Mouse (Mus musculus) embryonic facial prominence, embryonic 10.5 days (tissue): Measurements from ENCODE around the gene Pbx1. TPM values are rescaled to one million over a fixed set of nuclear protein-coding genes. Genes with fewer than 3 reads are reported as not detected.

Experiments
- DNase-seq: peaks from one replicate; pipeline ENCODE4 v3.0.0-alpha.2; 2017; ENCODE audit warnings: low spot score
- H3K27ac ChIP-seq: fragments of 300-500 bp; sonication (generic); replicated peaks from 2 replicates; pipeline ENCODE4 v1.5.1; 2016; ENCODE audit warnings: mild to moderate bottlenecking
- H3K27me3 ChIP-seq: fragments of 300-500 bp; sonication (generic); replicated peaks from 2 replicates; pipeline ENCODE4 v1.6.1; 2016; ENCODE audit warnings: low read depth, mild to moderate bottlenecking; ENCODE audit not compliant: poor library complexity, severe bottlenecking
- H3K36me3 ChIP-seq: fragments of 300-500 bp; sonication (generic); replicated peaks from 2 replicates; pipeline ENCODE4 v1.6.1; 2016; ENCODE audit warnings: mild to moderate bottlenecking, moderate library complexity
- H3K4me1 ChIP-seq: fragments of 300-500 bp; sonication (generic); 2 replicates; pipeline ENCODE4 v1.6.1; 2016
- H3K4me3 ChIP-seq: fragments of 300-500 bp; sonication (generic); 2 replicates; pipeline ENCODE4 v1.5.1; 2016; ENCODE audit warnings: mild to moderate bottlenecking, moderate library complexity
- H3K9me3 ChIP-seq: fragments of 300-500 bp; sonication (generic); 2 replicates; pipeline ENCODE4 v1.6.1; 2016; ENCODE audit warnings: mild to moderate bottlenecking
- WGBS: fragments of 180-500 bp; shearing (Covaris S2); methylation state at CpG from one replicate; pipeline ENCODE4 v1.1.7; 2016; 5-methylcytosine and 5-hydroxymethylcytosine counted together
- polyA plus RNA-seq: library from polyadenylated mRNA; unstranded; fragments of >200 nt; fragmentation: Nextera tagmentation; extraction: Ambion mirVana; gene quantifications from 2 replicates; pipeline ENCODE4 v1.2.1, GENCODE M21; 2016

The Pbx1 gene
- polyA plus RNA-seq, 1 experiment from 2014 or later, result 41.6 TPM

DNA sequence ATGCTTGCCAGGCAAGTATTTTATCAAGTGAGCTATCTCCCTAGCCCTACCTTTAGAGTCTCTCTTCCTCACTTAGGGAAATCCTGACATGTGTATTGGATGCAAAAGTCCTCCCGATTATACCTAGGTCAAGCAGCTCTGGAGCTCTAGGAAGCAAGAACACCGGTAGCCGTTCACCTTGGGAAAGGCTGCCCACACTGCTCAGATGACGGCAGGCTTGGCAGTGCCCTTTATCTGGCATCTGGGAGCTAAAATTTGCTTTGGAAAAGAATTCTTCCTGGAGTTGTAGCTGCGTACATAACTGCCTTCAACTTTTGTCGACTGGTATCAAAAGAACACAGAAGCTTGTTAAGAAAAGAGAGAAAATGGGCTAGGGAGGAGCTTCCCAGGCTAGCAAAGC, 37.5 kb downstream of the Pbx1 start:
- DNase-seq, result no peak
- no peak overlapping the region for H3K4me3 ChIP-seq
- H3K36me3 ChIP-seq, result peaks cover 67% of the 10 kb centered on the region
- H3K27me3 ChIP-seq, result no peaks in the 10 kb centered on the region
- H3K4me1 ChIP-seq, result peaks cover 58% of the 10 kb centered on the region
- H3K9me3 ChIP-seq, result no peaks in the 10 kb centered on the region
- WGBS, result 82% methylated on average over 6 of the region's 6 CpGs
- no peak overlapping the region for H3K27ac ChIP-seq

DNA sequence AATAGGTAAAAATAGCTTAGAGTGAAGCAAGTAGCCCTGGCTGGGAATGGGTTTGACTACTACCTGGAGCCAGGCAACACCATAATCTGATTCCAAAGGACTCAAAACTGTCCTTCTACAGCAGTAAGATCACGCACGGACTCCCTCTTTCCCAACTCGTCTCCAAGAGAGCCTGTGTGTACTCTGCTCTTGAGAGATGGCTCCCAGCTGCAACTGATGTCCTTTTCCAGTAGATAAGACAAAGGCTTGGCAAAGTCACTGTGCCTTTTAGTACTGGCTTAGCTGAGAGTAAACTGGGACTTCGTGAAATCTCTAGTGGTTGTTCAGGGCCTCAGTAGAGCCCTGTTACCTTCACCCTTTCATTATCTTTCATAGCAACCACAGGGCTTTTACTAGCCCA, 38.6 kb downstream of the Pbx1 start:
- H3K9me3 ChIP-seq, result no peaks in the 10 kb centered on the region
- DNase-seq, result no peak
- no peak overlapping the region for H3K4me3 ChIP-seq
- H3K27ac ChIP-seq, result peak overlapping the region; percentile 80
- no peaks in the 10 kb centered on the region for H3K27me3 ChIP-seq
- peaks cover 71% of the 10 kb centered on the region for H3K36me3 ChIP-seq
- WGBS, result 72% methylated on average over 4 of the region's 4 CpGs
- peaks cover 63% of the 10 kb centered on the region for H3K4me1 ChIP-seq

DNA sequence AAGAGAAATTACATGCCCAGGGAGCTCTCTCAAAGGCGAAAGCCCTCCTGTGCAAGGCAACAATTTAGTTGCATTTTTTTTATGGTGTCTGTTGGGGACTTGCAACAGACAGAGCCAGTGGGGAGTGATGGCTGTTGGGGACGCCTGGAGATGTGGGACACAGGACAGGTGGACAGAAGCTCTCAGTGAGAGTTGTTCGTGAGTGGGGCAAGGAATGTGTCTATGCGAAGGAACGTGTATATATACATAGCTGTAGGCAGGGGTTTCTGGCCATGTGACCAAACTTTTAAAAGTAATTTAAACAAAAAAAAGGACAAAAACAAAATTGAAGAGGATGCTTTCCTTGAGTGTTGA, 39.6 kb downstream of the Pbx1 start:
- peaks cover 67% of the 10 kb centered on the region for H3K4me1 ChIP-seq
- WGBS, result 37% methylated on average over 5 of the region's 5 CpGs
- H3K27me3 ChIP-seq, result no peaks in the 10 kb centered on the region
- peaks cover 66% of the 10 kb centered on the region for H3K36me3 ChIP-seq
- no peaks in the 10 kb centered on the region for H3K9me3 ChIP-seq
- H3K27ac ChIP-seq, result peak overlapping the region; percentile 80
- no peak for DNase-seq
- peak overlapping the region; percentile 36; the same call in 1 of the 2 replicates for H3K4me3 ChIP-seq

DNA sequence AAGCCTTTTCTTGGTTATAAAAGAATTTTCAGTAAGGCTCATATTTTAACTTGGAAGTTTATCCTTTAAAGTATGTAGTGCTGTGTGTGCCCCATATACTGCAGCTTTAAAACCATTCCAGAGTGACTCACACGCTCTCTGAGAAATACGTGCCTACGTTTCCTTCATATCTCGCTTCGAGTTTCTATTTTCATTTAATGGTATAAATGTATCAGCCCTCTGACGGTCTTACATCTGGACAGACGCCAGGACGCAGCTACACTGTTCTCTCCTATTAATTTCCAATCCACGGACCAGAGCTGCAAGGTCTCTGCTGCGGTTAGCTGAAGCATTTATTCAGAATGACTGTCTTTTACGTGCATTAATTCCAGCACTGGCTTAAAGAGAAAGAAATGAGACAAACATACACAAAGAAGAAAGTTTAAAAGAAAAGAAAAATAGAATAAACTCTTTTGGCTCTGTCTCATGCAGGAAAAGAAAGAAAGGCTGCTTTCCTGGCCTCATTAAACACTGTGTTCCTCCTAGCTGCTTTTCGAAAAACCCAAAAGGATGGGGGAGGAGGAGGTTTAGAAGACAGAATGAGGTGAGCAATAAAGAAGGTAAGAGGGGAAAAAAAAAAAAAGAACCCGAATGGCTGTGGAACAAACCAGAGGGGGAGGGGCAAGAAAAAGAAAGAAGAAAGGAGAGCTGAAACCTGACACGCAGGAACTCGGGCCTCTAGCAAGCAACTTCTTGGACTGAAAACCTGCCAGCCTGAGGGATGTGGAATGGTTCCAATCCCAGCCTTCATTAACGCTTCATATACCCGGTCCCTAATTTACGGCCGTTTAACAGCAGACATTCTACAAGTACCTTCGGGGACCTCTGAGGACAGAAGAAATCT, 40.2 kb downstream of the Pbx1 start:
- DNase-seq, result peak; percentile 77
- Histone ChIP-seq H3K9me3 (no peaks in the 10 kb centered on the region), H3K4me1 (peaks cover 73% of the 10 kb centered on the region), H3K36me3 (peaks cover 64% of the 10 kb centered on the region), H3K4me3 (peak overlapping the region; percentile 36; the same call in 1 of the 2 replicates), H3K27ac (peak overlapping the region; percentile 80), H3K27me3 (no peaks in the 10 kb centered on the region)
- WGBS, result 34% methylated on average over 20 of the region's 20 CpGs

DNA sequence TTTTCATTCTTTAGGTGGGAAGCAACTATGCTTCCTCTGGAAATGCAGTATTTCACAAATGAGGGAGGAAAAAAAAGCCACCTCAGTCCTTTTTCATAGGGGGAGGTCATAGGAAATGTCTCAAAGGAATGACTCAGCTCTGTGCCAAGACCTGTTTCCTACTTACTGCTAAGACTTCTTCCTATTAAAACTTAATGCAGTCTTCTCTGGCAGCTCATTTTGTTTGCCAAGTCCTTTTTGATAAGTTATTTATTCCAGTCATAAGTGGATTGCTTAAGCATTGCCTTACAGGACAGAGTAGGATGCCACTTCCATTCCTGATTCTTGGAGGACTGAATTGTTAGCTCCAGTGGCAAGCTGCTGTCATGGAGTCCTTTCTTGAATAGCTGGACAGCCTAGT, 41.3 kb downstream of the Pbx1 start:
- Histone ChIP-seq H3K36me3 (peaks cover 56% of the 10 kb centered on the region), H3K27me3 (no peaks in the 10 kb centered on the region), H3K4me3 (no peak overlapping the region), H3K27ac (peak overlapping the region; percentile 7), H3K4me1 (peaks cover 81% of the 10 kb centered on the region), H3K9me3 (no peaks in the 10 kb centered on the region)
- no peak for DNase-seq

DNA sequence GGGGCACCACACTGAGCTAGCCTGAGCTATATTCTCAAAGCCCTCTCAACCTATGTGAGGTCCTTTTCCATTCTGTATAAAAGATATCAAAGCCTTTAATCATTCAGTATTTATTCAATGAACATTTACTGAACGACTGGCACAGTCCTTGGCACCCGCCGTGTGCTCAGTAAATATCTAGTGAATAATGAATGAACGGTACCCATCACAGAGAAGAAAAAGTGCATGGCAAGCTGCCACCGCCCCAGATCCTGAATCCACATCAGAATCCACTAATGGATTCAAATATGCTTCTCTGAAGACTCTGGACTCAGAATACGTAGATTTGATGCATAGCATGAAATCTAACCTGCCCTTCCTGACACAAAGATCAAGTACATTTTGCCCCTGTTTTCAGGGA, 45.9 kb downstream of the Pbx1 start:
- Histone ChIP-seq H3K4me3 (peak overlapping the region; percentile 36; the same call in 1 of the 2 replicates), H3K36me3 (peaks cover 33% of the 10 kb centered on the region), H3K27me3 (no peaks in the 10 kb centered on the region), H3K27ac (peak overlapping the region; percentile 89), H3K4me1 (peaks cover 86% of the 10 kb centered on the region), H3K9me3 (no peaks in the 10 kb centered on the region)
- DNase-seq, result no peak
- 86% methylated on average over 6 of the region's 6 CpGs for WGBS

DNA sequence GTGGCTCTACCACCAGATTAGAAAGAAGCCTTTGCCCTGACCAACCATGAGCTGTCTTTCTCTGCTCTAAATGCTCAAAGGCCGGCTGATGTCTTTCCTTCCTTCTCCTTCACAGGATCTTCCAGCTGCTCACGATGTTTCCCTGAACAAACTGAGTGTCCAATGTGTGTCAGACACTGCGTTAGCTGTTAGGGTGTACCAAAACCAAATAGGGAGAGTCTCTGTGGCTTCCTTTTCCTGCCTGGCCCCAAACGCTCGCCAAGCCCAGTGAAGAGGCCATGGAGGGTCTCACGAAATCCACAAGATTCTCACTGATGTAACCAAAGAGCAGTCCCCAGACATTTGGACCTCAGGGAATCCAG, 47.5 kb downstream of the Pbx1 start:
- H3K27ac ChIP-seq, result peak overlapping the region; percentile 89
- H3K27me3 ChIP-seq, result no peaks in the 10 kb centered on the region
- H3K4me3 ChIP-seq, result peak overlapping the region; percentile 36; the same call in 1 of the 2 replicates
- 17% methylated on average over 6 of the region's 6 CpGs for WGBS
- H3K4me1 ChIP-seq, result peaks cover 88% of the 10 kb centered on the region
- H3K9me3 ChIP-seq, result no peaks in the 10 kb centered on the region
- no peak for DNase-seq
- H3K36me3 ChIP-seq, result peaks cover 17% of the 10 kb centered on the region

DNA sequence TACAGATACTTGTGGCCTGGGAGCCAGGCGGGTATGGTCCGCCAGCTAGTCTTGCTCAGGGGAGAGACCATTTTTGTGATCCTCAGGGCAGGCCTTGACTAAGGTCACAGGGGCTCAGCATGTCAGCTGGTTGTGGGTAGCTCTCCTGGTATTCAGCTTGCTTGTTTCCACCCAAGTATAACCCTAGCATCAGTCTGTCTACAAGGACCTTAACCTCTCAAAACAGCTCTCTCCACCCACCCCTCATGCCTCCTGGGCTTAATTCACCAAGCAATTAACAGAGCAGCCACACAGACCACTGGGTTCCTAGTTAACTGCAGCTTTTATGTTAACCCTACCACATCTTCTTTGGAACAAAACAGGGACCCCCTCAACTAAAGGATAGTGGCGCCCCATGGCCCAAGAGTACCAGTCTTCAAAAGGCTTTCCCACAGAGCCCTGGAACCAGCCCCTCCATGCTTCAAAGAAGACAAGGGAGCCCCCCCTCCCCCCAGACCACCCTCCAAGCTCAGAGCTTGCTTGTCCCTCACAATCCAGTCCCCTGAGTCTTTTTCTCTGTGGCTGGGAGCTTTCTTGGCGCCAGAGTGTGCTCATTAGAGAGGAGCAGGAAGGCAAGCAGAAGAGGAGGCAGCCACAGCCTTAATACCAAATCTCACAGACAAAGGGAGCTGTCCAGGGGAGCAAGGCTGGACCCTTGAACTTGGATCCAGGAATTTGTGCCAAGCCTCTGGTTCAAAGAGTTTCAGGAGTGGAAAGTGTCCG, 48.1 kb downstream of the Pbx1 start:
- Histone ChIP-seq H3K4me3 (peak overlapping the region; percentile 36; the same call in 1 of the 2 replicates), H3K27ac (peak overlapping the region; percentile 89), H3K9me3 (no peaks in the 10 kb centered on the region), H3K36me3 (peaks cover 12% of the 10 kb centered on the region), H3K27me3 (no peaks in the 10 kb centered on the region), H3K4me1 (peaks cover 88% of the 10 kb centered on the region)
- WGBS, result 10% methylated on average over 5 of the region's 5 CpGs
- DNase-seq, result peak; percentile 64

DNA sequence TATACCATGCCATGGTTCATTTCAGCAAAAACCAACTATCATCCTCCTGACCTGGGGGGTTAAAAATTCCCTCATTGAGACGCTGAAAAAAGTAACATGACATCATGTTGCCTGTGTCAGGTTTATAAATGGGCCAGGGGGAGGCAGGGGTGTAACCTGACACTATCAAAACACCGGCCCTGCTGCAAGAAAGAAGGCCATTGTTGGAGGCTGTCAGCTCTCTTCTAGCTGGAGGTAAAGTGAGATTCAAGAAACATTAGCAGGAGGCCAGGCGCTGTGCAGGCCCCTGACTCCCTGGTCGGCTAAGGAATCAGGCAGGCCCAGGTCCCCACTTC, 49.3 kb downstream of the Pbx1 start:
- no peaks in the 10 kb centered on the region for H3K27me3 ChIP-seq
- WGBS, result 1% methylated on average over 4 of the region's 4 CpGs
- peak; percentile 86 for DNase-seq
- peaks cover 98% of the 10 kb centered on the region for H3K4me1 ChIP-seq
- H3K36me3 ChIP-seq, result peaks cover 6% of the 10 kb centered on the region
- peak overlapping the region; percentile 36 for H3K4me3 ChIP-seq
- H3K27ac ChIP-seq, result peak overlapping the region; percentile 89
- H3K9me3 ChIP-seq, result no peaks in the 10 kb centered on the region

DNA sequence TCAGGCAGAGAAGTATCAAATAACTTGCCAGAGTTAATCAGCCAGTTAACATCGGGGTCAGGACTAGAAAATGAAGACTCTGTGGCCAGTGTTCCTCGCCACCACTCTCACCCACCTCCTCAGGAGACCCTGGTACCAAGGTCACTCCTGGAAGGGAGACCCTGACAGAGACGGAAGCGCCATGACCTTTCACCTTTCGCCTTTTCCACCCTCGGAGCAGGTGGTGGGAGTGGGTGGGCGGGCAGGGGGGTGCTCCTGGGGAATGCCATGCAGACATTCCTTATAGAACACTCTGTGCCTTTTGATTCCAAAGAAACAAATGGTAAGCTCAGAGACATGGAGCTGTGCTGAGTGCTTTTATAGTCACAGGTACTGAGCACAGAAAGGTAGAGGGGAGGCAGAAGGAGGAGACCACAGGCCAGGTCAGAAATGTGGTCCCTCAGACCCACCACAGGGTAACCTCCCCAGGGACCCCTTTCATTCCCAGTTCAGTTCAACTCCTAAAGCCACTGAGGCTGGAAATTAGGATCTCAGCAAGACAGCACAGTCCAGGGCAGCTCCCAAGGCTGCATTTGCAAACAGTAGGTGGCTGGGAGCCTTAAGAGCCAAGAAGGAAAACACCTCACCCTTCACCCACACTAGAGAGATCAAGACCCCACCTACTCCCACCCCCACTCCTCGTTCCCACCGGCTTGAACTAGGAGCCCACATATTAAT, 49.8 kb downstream of the Pbx1 start:
- Histone ChIP-seq H3K27ac (peak overlapping the region; percentile 89), H3K36me3 (peaks cover 2% of the 10 kb centered on the region), H3K27me3 (no peaks in the 10 kb centered on the region), H3K9me3 (no peaks in the 10 kb centered on the region), H3K4me1 (peaks cover 98% of the 10 kb centered on the region), H3K4me3 (peak overlapping the region; percentile 36)
- peak; percentile 52 for DNase-seq
- 8% methylated on average over 9 of the region's 9 CpGs for WGBS

DNA sequence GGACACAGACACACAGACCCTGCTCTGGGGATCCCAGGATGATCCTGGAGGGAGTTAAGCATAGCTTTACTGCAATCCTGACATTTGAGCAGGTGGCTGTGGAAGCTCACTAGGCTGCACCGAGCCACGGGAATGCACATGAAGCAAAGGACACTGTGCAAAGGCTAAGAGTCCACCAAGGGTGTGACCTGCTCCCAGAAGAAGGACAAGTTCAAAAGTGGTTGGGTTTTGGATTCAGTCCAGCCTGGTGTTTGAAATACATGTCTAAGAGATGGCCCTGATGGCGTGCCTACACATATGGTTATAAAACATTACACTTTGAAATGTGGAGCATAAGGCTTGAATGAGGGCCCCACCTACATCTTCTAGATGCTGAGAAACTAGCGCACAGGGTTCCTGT, 50.6 kb downstream of the Pbx1 start:
- Histone ChIP-seq H3K27me3 (no peaks in the 10 kb centered on the region), H3K9me3 (no peaks in the 10 kb centered on the region), H3K4me1 (peaks cover 94% of the 10 kb centered on the region), H3K4me3 (peak overlapping the region; percentile 2; the same call in 1 of the 2 replicates), H3K36me3 (no peaks in the 10 kb centered on the region; the same call in 1 of the 2 replicates), H3K27ac (peak overlapping the region; percentile 75)
- 59% methylated on average over 4 of the region's 4 CpGs for WGBS
- DNase-seq, result no peak

DNA sequence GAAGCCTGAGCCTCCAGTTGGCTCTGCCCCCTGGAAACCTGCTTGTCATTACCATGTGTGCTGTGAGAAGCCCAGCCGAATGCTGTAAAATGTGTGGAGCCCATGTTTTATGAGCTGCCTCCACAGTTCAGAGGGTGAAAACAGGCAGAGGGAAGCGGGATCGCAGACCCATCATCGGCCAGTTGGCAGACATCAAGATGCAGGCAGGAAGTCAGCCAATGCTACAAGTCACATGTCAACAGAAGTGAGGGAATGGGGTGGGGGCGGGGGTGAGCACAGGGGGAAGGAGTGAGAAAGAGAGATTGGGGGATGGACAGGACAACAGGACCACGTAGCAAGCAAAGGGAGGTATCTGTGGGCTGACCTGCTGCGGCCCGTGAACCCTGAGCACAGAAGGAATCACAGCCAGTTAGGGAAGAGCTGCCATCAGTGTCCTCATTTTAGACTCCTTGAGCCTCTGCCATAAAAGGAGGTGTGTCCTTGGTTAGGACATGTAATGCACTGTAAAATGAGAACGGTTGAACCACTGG, 51.8 kb downstream of the Pbx1 start:
- H3K27ac ChIP-seq, result peak overlapping the region; percentile 35; the same call in 1 of the 2 replicates
- no peaks in the 10 kb centered on the region for H3K9me3 ChIP-seq
- WGBS, result 59% methylated on average over 9 of the region's 9 CpGs
- H3K4me1 ChIP-seq, result peaks cover 88% of the 10 kb centered on the region
- no peaks in the 10 kb centered on the region for H3K27me3 ChIP-seq
- H3K4me3 ChIP-seq, result no peak overlapping the region; the same call in 1 of the 2 replicates
- H3K36me3 ChIP-seq, result peaks cover 6% of the 10 kb centered on the region
- DNase-seq, result no peak
